Mouse (Mus musculus) CH12.LX (cell line): ENCODE measurements around the gene Lrmda. TPM values are rescaled to one million over a fixed set of nuclear protein-coding genes. Genes with fewer than 3 reads are reported as not detected.

Experiments used
- DNase-seq: peaks from one replicate; pipeline ENCODE4 v3.0.0-alpha.2; 2013; ENCODE audit errors: extremely low read depth
- H3K27ac ChIP-seq: 2 replicates; pipeline ENCODE4 v1.5.1; 2012; ENCODE audit warnings: low read depth, mild to moderate bottlenecking, control low read depth, moderate library complexity; ENCODE audit not compliant: insufficient read depth
- H3K27me3 ChIP-seq: replicated peaks from 2 replicates; pipeline ENCODE3; 2012; ENCODE audit warnings: inconsistent platforms
- H3K36me3 ChIP-seq, 2 experiments: replicated peaks in 1 of 2; 2 replicates each; pipeline versions ENCODE3 to v1.6.1; 2012; ENCODE audit warnings: inconsistent platforms in 1 of 2, low read length in 1 of 2, mild to moderate bottlenecking in 1 of 2, mixed read lengths in 1 of 2, moderate library complexity in 1 of 2; ENCODE audit not compliant: control insufficient read depth in 1 of 2, insufficient read depth in 1 of 2
- H3K4me1 ChIP-seq, 2 experiments: 2 replicates each; pipeline ENCODE4 v1.6.1; 2012; ENCODE audit warnings: inconsistent platforms in 1 of 2, moderate library complexity in 1 of 2; ENCODE audit not compliant: insufficient read depth in 2 of 2, control insufficient read depth in 1 of 2
- H3K4me2 ChIP-seq: 2 replicates; pipeline ENCODE4 v1.6.1; 2012; ENCODE audit warnings: low read depth, mild to moderate bottlenecking, control low read depth; ENCODE audit not compliant: poor library complexity, insufficient read depth, severe bottlenecking
- H3K4me3 ChIP-seq, 3 experiments: fragments of 150-350 bp in 1 of 3; sonication (generic) in 1 of 3; replicated peaks in 1 of 3; 2 replicates each; pipeline versions ENCODE3 to v1.5.1; 2011 to 2012; ENCODE audit warnings: low read depth in 2 of 3, low read length in 2 of 3, mild to moderate bottlenecking in 2 of 3, moderate library complexity in 2 of 3, control low read depth in 1 of 3, improper control_type of control experiment in 1 of 3, inconsistent platforms in 1 of 3, mixed read lengths in 1 of 3; ENCODE audit not compliant: poor library complexity in 1 of 3
- H3K79me2 ChIP-seq: replicated peaks from 2 replicates; pipeline ENCODE4 v1.6.1; 2012; ENCODE audit warnings: mild to moderate bottlenecking, moderate library complexity; ENCODE audit not compliant: control insufficient read depth, poor library complexity, insufficient read depth, severe bottlenecking; ENCODE audit errors: extremely low read depth
- H3K9ac ChIP-seq: 2 replicates; pipeline ENCODE4 v1.6.1; 2012; ENCODE audit warnings: low read depth, mild to moderate bottlenecking, control low read depth, moderate library complexity; ENCODE audit not compliant: insufficient read depth
- H3K9me3 ChIP-seq: replicated peaks from 2 replicates; pipeline ENCODE3; 2012; ENCODE audit warnings: low read length, inconsistent platforms, mixed read lengths
- CHD1 ChIP-seq: IDR thresholded peaks from 2 replicates; pipeline ENCODE4 v1.6.1; 2012; ENCODE audit warnings: low read depth, low read length, improper control_type of control experiment, inconsistent platforms
- E2F4 ChIP-seq: IDR thresholded peaks from 2 replicates; pipeline ENCODE4 v1.6.1; 2011; ENCODE audit warnings: low read depth, low read length, improper control_type of control experiment; ENCODE audit not compliant: insufficient replicate concordance
- ELF1 ChIP-seq: IDR thresholded peaks from 2 replicates; pipeline ENCODE4 v1.6.1; 2014; ENCODE audit warnings: low read depth, mild to moderate bottlenecking, inconsistent platforms, low read length, improper control_type of control experiment
- EP300 ChIP-seq: IDR thresholded peaks from 2 replicates; pipeline ENCODE4 v1.6.1; 2011; ENCODE audit warnings: low read length, improper control_type of control experiment
- GABPA ChIP-seq: IDR thresholded peaks from 2 replicates; pipeline ENCODE4 v1.6.1; 2012; ENCODE audit warnings: low read depth, low read length, improper control_type of control experiment, inconsistent platforms; ENCODE audit not compliant: insufficient replicate concordance
- HCFC1 ChIP-seq: IDR thresholded peaks from 2 replicates; pipeline ENCODE4 v1.6.1; 2012; ENCODE audit warnings: low read depth, mild to moderate bottlenecking, inconsistent platforms, low read length, improper control_type of control experiment
- JUN ChIP-seq: IDR thresholded peaks from 2 replicates; pipeline ENCODE4 v1.6.1; 2011; ENCODE audit warnings: low read depth, mild to moderate bottlenecking, low read length, improper control_type of control experiment, moderate library complexity; ENCODE audit not compliant: insufficient read depth
- JUND ChIP-seq: conservative IDR thresholded peaks from 2 replicates; pipeline ENCODE4 v1.6.1; 2011; ENCODE audit warnings: low read depth, low read length, improper control_type of control experiment
- KAT2A ChIP-seq: IDR thresholded peaks from 2 replicates; pipeline ENCODE4 v1.6.1; 2012; ENCODE audit warnings: low read length, improper control_type of control experiment, inconsistent platforms; ENCODE audit not compliant: insufficient replicate concordance
- MAFK ChIP-seq: IDR thresholded peaks from 2 replicates; pipeline ENCODE4 v1.6.1; 2011; ENCODE audit warnings: low read length, improper control_type of control experiment; ENCODE audit not compliant: insufficient replicate concordance
- MAX ChIP-seq: IDR thresholded peaks from 2 replicates; pipeline ENCODE4 v1.6.1; 2011; ENCODE audit warnings: low read length, improper control_type of control experiment
- MAZ ChIP-seq: IDR thresholded peaks from 2 replicates; pipeline ENCODE4 v1.6.1; 2012; ENCODE audit warnings: low read depth, mild to moderate bottlenecking, inconsistent platforms, low read length, improper control_type of control experiment, moderate library complexity
- MXI1 ChIP-seq: IDR thresholded peaks from 2 replicates; pipeline ENCODE4 v1.6.1; 2011; ENCODE audit warnings: mild to moderate bottlenecking, low read depth, low read length, improper control_type of control experiment
- NRF1 ChIP-seq: IDR thresholded peaks from 2 replicates; pipeline ENCODE4 v1.6.1; 2014; ENCODE audit warnings: low read depth, mild to moderate bottlenecking, inconsistent platforms, low read length, improper control_type of control experiment, moderate library complexity
- POLR2AphosphoS2 ChIP-seq: IDR thresholded peaks from 2 replicates; pipeline ENCODE4 v1.6.1; 2011; ENCODE audit warnings: low read depth, low read length, improper control_type of control experiment
- SMC3 ChIP-seq: IDR thresholded peaks from 2 replicates; pipeline ENCODE4 v1.6.1; 2011; ENCODE audit warnings: low read depth, low read length, improper control_type of control experiment
- TBP ChIP-seq: conservative IDR thresholded peaks from 2 replicates; pipeline ENCODE4 v1.6.1; 2011; ENCODE audit warnings: low read depth, low read length, improper control_type of control experiment
- TCF12 ChIP-seq: IDR thresholded peaks from 2 replicates; pipeline ENCODE4 v1.6.1; 2014; ENCODE audit warnings: low read depth, mild to moderate bottlenecking, inconsistent platforms, low read length, improper control_type of control experiment
- UBTF ChIP-seq: IDR thresholded peaks from 2 replicates; pipeline ENCODE4 v1.6.1; 2012; ENCODE audit warnings: low read depth, mild to moderate bottlenecking, inconsistent platforms, low read length, improper control_type of control experiment, moderate library complexity
- ZC3H11A ChIP-seq: IDR thresholded peaks from 2 replicates; pipeline ENCODE4 v1.6.1; 2012; ENCODE audit warnings: low read depth, mild to moderate bottlenecking, inconsistent platforms, low read length, improper control_type of control experiment
- ZKSCAN1 ChIP-seq: IDR thresholded peaks from 2 replicates; pipeline ENCODE4 v1.6.1; 2012; ENCODE audit warnings: low read depth, inconsistent platforms, low read length, improper control_type of control experiment, borderline replicate concordance
- ZMIZ1 ChIP-seq: IDR thresholded peaks from 2 replicates; pipeline ENCODE4 v1.6.1; 2012; ENCODE audit warnings: low read depth, mild to moderate bottlenecking, inconsistent platforms, low read length, improper control_type of control experiment
- ZNF384 ChIP-seq: IDR thresholded peaks from 2 replicates; pipeline ENCODE4 v1.6.1; 2012; ENCODE audit warnings: low read depth, low read length, improper control_type of control experiment, inconsistent platforms
- dilution Hi-C: fragments of 300-500 bp; cut with MboI; formaldehyde crosslinking; loops from 2 replicates; pipeline ENCODE4 v1.14.3; 2020; ENCODE audit warnings: low sequenced_read_pairs; ENCODE audit not compliant: extremely low pct_unique_long_range_greater_than_20kb, extremely low pct_ligation_motif_present
- in situ Hi-C: fragments of 300-500 bp; cut with MboI; formaldehyde crosslinking; loops from 3 replicates; pipeline ENCODE4 v1.14.3; 2019; ENCODE audit warnings: low sequenced_read_pairs, low pct_ligation_motif_present, low pct_unique_long_range_greater_than_20kb, mixed read lengths
- polyA plus RNA-seq: library from polyadenylated mRNA; unstranded; fragments of >175 nt; gene quantifications from 2 replicates; pipeline ENCODE4 v1.2.1, GENCODE M21; 2012; ENCODE audit warnings: low read depth; ENCODE audit not compliant: insufficient read length
- total RNA-seq, 2 experiments: library from RNA; depleted of rRNA; stranded (reverse); fragments of 300-350 nt in 1 of 2; fragments of >200 nt in 1 of 2; gene quantifications; 2 replicates each; pipeline ENCODE4 v1.2.3; 2012 to 2014

The Lrmda gene
- total and polyA plus RNA-seq, 3 experiments = 0.89 to 3.7 (median 1.9) TPM

DNA sequence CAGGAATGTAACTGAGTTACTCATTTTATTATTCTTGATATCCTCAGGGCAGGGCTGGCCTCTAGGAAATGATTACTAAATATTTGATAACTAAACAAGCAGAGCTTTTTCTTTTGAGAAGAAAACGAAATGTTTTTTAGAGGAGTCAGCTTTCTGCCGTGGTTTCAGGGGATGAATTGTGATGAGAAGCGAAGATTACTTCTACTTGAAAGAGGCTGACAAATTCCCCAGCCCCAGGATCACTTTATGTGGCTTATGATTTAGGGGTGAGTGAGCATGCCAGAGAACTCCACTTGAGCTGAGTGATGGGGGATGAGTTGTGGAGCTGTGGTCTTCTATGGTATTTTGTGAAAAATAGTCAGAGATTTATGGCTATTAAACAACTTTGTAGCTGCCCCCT is 803.4 kb downstream of the Lrmda start:
- no peaks in the 10 kb centered on the region for H3K36me3 ChIP-seq
- H3K27ac ChIP-seq = no peak overlapping the region
- no peak for DNase-seq
- H3K79me2 ChIP-seq = no peaks in the 10 kb centered on the region
- H3K4me3 ChIP-seq = no peak overlapping the region
- no peaks in the 10 kb centered on the region for H3K4me1 ChIP-seq
- in situ Hi-C loops (loop anchor here (25.0 kb wide), 1 partner anchor 214 kb away; no protein-coding TSS in a partner anchor), dilution Hi-C loops (no loop called here)
- TF ChIP-seq MAX (no peak), NRF1 (no peak), ELF1 (no peak), ZMIZ1 (no peak), ZKSCAN1 (no peak), GABPA (no peak), POLR2AphosphoS2 (no peak), MAFK (no peak), MXI1 (no peak), TBP (no peak), ZC3H11A (no peak), MAZ (no peak), UBTF (no peak)
- no peaks in the 10 kb centered on the region for H3K27me3 ChIP-seq
- no peak overlapping the region for H3K4me2 ChIP-seq
- no peak overlapping the region for H3K9ac ChIP-seq
- no peaks in the 10 kb centered on the region for H3K9me3 ChIP-seq

- Histone ChIP-seq H3K4me3 (no peak overlapping the region), H3K4me2 (no peak overlapping the region), H3K9me3 (no peaks in the 10 kb centered on the region), H3K27ac (no peak overlapping the region), H3K9ac (no peak overlapping the region), H3K27me3 (no peaks in the 10 kb centered on the region), H3K4me1 (no peaks in the 10 kb centered on the region), H3K36me3 (no peaks in the 10 kb centered on the region), H3K79me2 (no peaks in the 10 kb centered on the region)
- TF ChIP-seq POLR2AphosphoS2 = no peak
- no peak for TF ChIP-seq ZMIZ1
- TF ChIP-seq NRF1 = no peak
- no peak for TF ChIP-seq SMC3
- no peak for TF ChIP-seq GABPA
- TF ChIP-seq JUND = no peak
- no peak for TF ChIP-seq KAT2A
- no peak for TF ChIP-seq JUN
- no peak for TF ChIP-seq CHD1
- TF ChIP-seq ZNF384 = no peak
- no peak for TF ChIP-seq MAFK
- TF ChIP-seq ELF1 = no peak
- no peak for TF ChIP-seq TCF12
- no peak for TF ChIP-seq E2F4
- no peak for TF ChIP-seq MAZ
- TF ChIP-seq EP300 = no peak
- TF ChIP-seq ZKSCAN1 = no peak
- no peak for TF ChIP-seq HCFC1
- no peak for DNase-seq
- in situ Hi-C loops (no loop called here), dilution Hi-C loops (no loop called here)
Measured at GRCm38 (mm10) chr14:22826825-22827224, 807.3 kb downstream of the Lrmda start.
